Mouse (Mus musculus) thymus, adult 2 months (tissue): ENCODE measurements around the gene Cplx3.

Experiments
- CTCF ChIP-seq: fragments of 200-500 bp; IDR thresholded peaks from 2 replicates; pipeline ENCODE4 v1.5.1; 2012; ENCODE audit warnings: mild to moderate bottlenecking, control low read depth, low read length, moderate library complexity, borderline replicate concordance; ENCODE audit not compliant: control insufficient read depth, poor library complexity, insufficient read depth; ENCODE audit errors: extremely low read depth
- POLR2A ChIP-seq: fragments of 200-500 bp; IDR thresholded peaks from 2 replicates; pipeline ENCODE4 v1.6.1; 2012; ENCODE audit warnings: mild to moderate bottlenecking, low read length, control low read depth, moderate library complexity; ENCODE audit not compliant: control insufficient read depth, poor library complexity, insufficient read depth; ENCODE audit errors: extremely low read depth

GRCm38 (mm10) chr9:57562896-57563372, 43.1 kb downstream of the Cplx3 start:
- TF ChIP-seq CTCF (no peak), POLR2A (no peak)
